Mouse (Mus musculus) retina, embryonic 14.5 days (tissue): ENCODE measurements around the gene Psd.

Experiments used
- DNase-seq: peaks from one replicate; pipeline ENCODE4 v3.0.0-alpha.2; 2015; ENCODE audit warnings: low spot score

The Psd gene

DNA sequence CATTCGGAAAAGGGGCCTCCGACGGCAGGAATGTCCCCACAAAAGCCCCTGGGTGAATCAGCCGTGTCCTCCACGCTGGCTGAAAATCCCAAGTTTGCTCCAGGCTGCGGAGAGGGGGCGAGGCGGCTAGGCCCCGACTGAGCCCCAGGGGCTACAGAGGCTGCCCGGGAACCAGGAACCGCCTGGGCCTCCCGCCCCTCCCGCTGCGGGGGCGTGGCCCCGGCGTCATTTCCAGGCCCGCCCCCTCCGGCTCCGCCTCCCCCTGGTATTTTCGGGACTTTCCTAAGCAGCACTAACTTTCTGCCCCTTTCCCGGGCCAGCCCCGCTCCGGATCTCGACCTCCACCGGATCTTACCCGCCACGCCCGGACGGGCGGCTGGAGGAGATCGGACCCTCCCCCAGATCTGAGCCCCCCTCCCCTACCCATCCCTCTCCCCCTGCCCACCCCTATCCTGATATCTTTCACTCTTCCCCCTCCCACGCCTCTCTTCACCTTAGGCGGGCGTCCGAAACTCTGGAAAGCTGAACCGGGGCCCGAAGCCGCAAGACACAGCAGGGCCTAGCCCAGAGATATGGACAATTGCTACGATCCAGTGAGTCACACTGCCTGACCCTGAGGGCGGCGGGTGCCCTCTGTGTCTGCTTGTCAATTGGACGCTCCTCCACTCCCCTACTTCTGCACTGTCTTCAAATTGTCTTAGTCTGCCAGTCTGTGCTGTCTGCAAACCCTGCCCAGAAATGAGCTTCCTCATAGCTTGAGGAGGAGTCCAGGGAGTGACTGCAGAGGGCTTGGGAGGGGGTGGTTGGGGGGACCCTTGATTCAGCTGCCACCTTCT, 21.3 kb downstream of the Psd start:
- peak; percentile 85 for DNase-seq

DNA sequence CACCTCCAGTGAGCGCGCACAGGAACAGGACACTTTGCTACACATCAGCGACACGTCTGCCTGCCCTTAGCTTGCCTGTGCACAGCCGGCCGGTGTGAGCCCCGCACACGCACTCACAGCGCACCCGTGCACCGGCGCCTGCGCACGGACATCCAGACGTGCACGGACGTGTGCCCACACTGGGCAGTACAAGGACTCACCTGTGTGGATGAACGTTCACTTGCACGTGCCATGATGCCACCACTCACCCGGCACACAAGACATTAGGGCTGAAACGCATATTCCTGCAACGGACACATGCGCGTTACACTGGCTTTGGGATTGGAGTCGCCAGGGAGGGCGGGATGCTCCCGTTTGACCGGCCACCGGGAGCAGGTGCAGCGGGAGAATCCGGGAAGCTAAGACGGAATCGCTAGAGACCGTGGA, 22.0 kb downstream of the Psd start:
- no peak for DNase-seq

DNA sequence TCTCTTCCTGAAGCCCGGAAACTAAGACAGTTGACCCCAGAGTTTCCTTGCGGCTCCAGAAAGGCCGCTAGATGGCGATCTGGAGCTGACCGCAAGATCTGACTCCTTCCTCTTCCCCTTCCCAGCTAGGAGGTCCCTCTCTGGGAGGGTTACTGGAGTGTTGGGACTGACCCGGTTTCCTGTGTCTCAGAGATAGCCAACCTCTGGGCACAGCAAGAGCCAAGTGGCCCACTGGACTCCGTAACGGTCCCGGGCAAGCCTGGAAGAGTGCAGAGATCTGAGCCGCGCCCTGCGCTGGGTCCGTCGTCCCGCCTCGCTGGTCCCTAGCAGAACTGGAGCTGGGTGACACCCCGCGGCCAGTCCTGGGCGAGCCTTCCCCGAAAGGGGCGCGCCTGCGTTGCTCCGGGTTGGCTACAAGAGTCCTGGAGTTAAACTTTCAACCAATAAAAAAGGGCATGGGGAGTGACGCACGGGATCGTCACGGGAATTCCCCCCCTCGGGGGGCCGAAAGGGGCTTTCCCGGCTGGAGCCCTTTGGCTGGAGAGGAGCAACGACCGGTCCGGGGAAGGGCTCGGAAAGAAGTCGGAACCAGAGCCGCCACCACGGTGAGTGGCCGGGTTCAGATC, 22.6 kb downstream of the Psd start, which contains the start of gene Nfkb2:
TSS of gene Nfkb2 (plus strand) at position 105 of the 626 bp plus-strand sequence.
- peak; percentile 90 for DNase-seq

DNA sequence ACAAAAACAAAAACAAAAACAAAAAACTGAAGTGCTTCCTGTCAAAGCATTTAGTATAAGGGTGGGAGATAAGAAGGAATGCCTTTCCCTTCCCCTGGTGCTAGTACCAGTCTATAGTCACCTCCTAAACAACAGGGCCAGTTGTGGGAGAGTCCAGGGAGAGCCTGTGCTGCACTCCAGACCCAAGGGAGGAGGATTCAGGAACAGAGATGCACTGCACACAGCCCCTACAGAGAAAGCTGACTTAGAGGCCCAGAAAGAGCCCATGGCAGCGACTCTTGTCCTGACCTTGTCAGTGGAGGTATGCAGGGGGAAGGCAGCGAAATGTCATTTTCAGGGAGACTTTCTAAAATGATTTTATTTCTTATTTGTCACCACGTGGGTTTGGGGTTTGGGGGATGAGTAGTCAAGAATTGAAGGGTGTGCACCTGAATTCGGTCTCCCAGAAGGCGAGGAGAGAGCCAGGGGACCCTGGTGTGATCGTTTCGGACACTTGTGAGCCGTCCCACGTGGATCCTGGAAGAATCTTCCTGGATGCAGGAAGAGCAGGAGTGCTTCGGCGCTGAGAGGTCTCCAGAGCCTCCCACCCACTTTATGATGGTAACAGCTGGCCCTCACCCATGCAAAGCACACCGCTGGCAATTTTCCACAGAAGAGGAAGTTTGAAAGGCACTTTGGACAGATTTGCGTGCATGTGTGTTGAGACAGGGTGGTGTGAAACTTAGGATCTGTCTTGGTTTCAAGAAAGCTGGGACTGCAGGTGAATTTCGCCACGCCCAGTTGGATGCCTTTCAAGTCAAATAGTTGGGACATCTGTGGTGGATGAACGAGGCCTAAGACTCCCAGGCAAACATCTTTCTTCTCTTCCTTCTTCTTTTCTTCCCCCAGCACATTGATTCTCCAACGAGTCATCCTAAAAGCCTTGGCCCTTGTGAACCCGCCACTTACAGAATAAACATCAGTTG, 23.4 kb downstream of the Psd start:
- no peak for DNase-seq

DNA sequence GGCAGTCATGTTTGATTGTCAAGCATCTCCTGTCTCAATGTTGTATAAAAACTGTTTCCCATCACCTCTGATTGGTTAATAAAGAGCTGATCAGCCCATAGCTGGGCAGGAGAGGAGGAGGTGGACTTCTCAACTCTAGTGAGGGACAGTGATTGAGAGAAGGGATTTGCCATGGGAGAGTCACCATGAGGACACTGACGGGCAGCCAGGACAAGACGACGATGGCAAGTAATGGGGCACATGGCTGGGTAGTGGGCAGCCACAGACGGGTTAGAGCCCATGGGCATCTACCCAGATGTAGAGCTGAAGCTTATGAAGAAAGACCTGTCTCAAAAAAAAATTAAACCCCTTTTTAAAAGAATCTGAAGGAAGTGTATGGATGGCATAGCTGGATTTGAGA, 24.4 kb downstream of the Psd start:
- no peak for DNase-seq

DNA sequence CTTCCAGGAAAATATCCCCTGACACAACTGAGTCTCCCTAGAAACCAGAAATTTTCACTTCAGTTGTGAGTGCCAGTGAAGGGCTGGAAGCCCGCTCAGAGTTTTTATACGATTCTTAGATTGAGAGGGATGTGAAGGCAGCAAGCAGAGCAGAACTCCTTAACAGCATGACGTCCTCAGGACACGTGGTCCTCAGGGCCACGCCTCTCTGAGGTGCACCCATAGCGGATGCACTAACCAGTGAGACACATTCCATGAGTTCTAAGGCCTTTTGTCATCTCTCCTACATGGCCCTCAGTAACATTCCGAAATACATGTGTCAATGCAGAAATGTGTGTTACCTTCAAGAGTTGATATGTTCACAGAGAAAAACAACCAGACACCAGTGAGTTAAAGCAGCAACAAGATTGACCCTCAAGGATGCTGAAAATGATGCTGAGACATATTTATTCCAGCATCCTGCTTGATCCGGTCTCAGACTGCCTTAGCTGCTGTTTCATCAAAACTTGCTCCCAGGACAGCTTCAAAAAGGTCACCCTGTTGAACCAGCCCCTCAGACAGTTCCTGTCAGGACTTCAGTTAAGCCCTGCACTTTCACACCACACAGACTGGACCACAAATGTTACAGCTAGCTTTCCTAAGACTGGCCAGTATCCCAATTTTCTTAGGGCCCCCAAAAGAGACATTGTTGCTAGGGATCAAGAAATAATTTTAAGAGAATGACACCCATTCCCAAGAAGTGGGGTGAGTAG, 26.5 kb downstream of the Psd start:
- no peak for DNase-seq

DNA sequence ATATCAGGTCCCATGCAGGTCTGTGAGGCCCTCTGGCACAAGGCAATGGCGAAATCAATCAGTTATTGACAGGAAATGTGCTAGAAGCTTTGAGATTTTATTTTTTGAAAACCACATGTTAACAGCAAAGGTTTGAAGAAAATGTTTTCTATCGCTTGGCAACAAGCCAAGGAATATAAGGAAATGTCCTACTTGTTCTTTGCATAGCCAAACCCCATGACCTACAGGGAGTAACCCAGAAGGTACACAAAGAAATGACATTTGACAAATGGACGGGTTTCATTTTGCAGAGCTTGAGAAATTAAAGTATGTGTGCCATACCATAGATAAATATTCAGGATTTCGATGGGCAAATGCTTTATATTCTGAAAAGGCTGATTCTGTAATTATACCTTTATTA, 30.0 kb downstream of the Psd start:
- DNase-seq, result no peak

DNA sequence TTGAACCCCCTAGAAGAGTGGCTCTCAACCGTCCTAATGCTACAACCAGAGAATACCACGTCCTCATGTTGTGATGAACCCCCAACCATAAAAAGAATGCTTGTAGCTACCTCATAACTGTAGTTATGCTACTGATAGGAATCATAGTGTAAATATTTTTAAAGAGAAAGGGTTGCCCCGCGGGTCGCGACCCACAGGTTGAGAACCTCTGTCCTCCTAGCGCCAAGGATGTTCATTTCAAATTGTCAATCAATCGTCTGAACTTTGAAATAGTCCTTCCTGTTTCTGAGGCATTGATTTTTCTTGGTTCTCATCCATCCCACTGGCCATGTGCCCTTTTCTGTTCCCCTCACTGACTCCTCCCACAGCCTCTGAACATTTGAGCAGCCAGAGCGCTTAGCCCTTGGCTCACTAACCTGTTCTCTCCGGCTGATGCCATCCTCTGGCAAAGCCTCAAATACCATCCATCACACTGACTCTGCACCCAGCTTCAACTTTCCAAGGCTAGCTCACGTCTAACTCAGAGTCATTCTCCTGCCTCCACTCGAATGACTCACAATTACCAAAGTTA, 36.3 kb downstream of the Psd start:
- no peak for DNase-seq

DNA sequence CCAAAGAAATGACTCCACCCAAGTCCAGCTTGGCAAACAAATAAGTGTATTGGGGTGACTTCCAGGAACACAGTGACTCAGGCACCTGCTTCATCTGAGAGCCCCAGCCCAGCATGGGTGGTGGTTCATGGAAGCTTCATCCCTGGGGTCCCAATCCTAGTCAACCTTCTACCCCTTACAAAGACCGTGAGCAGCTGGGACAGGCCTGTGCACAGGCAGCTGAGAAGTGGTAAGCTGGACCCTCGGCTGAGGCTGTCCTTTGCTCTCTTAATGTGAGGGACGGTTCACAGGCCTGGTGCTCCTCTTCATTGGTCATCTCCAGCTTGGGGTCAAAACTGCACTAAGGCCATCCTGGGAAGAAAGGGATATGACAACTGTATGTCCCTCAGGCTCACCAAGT, 39.4 kb downstream of the Psd start:
- no peak for DNase-seq

DNA sequence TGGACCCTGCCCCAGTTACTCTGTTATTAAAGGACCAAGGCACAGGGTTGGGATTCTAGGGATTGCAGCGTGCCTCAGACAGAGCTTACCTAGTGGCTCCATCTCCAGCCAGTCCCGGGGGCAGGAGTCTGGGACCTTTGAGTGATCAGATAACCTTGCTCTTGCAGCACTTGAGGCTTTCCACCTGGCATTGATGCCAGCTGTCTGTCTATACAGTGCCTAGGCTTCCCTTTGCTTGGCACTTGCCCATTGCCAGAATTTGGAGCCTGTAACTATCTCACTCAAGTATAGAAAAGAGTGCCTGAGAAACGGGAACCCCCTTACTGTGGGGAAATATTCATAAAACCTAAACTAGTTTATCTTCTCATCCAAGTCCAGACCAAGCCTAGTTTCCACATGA, 40.0 kb downstream of the Psd start:
- DNase-seq, result no peak

DNA sequence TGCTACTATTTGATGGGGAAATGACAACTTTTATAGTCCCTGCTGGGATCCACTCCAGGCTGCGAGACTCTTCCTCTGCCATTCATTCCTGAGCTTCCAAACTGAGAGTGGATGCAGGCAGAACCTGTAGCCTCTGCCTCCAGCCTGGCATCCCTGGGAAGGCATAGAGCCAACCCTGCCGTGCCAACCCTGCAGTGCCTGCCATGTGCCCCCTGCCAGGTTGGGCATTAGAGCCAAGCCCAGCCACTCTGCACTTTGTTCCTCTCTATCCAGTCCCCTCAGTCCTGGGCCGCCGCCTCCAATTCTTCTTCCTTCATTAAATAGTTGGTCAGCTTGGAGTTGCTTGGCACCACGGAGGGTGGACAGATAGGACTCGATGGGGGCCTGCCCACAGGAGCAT, 40.9 kb downstream of the Psd start:
- DNase-seq, result no peak

DNA sequence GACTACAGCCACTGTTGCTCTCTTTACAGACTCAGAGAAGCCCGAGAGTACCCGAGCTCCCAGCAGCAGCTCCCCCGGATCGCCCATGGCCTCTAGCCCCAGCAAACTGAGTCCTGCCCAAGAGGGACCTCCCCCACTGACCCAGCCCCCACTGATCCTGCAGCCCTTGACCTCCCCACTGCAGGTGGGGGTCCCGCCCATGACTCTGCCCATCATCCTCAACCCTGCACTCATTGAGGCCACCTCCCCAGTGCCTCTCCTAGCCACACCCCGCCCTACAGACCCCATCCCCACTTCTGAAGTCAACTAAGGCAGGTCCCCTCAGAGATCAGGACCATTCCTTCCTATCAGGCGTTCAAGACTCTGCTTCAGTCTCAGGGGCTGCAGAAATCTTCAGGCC, 41.3 kb downstream of the Psd start:
- DNase-seq, result no peak

DNA sequence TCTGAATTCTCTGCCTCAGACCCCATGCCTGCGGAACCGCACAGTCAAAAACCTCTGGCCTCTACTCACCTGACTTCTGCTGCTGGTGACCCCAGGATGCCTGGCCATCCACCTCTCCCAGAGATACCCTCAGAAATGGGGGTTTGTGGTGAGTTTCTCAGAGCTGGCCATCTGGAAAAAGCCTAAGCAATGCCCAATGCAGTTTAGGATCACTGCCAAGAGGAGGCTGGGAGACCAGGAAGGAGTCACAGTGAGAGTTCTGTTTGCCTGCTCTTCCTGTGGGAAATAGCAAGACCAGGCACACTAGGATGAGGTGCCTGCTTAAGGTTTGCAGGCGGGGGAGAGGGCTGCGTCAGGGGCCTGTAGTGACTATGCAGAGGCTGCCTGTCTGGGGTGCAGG, 42.3 kb downstream of the Psd start:
- no peak for DNase-seq

DNA sequence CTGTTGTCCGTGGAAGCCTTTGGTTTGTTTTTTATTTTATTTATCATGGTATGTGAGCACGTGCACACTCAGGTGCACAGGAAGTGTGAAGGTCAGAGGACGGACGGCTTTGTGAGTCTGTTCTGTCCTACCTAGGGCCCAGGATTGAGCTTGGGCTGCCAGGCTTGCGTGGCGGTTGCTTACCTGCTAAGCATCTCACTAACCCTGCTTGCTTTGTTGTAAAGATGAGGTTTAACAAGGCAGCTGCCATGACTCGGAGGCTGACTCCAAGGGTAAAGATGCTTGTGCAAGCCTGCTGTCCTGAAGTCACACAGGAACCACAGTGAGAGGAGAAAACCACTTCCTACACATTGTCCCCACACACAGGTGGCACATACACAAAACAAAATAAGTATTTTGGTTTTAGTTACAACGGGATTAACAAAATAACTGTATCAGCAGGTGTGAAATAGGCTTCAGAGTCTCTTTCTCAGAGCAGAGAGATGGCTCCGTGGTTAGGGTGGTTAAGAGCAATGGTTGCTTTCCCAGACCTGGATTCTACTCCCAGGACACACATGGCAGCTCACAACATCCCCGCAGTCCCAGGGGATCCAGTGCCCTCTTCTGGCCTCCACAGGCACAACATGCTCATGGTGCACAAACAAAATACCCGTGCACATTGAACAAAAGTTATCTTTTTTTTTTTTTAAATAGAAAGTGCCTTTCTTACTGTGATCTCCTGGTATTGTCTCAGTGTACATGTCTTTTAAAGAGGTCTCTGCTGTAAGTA, 44.7 kb downstream of the Psd start:
- no peak for DNase-seq

DNA sequence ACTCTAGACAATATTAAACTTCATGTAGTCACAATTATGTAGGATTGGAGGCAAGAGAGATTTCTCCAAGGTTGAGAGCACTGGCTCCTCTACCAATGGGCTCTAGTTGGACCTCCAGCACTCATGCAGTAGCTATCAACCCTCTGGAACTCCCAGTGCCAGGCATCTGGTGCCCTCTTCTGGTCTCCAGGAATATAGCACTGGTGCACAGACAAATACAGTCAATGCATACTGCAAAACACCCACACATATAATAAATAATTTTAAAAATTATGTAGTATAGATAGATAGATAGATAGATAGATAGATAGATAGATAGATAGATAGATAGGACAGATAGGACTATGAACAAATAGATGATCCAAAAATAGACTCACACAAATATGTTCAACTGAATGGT, 51.6 kb downstream of the Psd start:
- peak; percentile 35 for DNase-seq

DNA sequence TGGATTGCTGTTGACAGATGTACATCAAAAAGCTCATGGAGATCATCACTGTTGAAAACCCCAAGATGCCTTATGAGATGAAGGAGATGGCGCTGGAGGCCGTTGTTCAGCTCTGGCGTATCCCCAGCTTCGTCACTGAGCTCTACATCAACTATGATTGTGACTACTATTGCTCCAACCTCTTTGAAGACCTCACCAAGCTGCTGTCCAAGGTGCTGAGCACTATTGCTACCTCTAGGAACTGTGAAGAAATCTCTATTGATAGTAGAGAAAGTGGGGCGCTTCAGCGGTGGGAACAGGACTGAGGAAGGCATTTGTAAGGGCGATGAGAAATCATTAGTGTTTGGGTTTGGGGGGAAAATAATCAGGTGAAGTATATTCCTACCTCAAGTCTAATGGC, 62.2 kb downstream of the Psd start:
- DNase-seq, result no peak
